Mouse (Mus musculus): Measurements from ENCODE around the gene Rnf126. TPM values are rescaled to one million over a fixed set of nuclear protein-coding genes. Genes with fewer than 3 reads are reported as not detected.

Gene Rnf126
- polyA plus RNA-seq, 1 experiment from 2014 or later, result 58.5 TPM

DNA sequence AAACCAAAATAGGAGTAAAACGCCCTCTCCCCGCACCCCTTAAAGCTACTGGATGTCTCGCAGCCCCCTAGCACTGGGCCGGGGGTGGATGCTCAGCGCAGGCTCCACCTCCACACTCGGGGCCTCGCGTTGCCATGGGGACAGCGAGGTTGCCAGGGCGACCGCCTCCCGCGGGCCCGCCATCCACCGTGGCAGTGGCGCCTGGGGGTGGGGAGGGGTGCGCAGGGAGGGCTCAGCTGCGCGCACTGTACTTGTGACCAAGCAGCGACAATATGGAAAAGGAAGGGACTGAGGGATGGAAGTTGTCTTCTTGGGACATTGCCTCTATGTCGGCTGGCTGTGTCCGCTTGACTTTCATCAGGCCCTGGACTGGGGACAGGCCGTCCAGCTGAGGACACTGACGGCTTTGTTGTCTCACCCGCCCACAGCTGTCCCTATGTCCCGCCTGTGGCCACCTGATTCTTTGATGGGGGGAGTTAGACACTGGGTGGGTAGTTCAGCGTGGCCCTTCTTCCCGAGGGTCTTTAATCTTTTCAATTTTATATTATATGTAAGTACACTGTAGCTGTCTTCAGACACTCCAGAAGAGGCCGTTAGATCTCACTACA lies 37.1 kb upstream of the Rnf126 start:
- CTCF ChIA-PET, result interaction anchor here (1.2 to 3.5 kb wide), 5 partner anchors 8 to 35 kb away, joined by 3 to 17 read pairs (median 9); partner anchors contain the start of gene Palm
- POLR2A ChIA-PET, result interaction anchor here (1.4 to 1.5 kb wide), 2 partner anchors 8 to 9 kb away, joined by 5 to 7 read pairs; no protein-coding TSS in a partner anchor
- DNase-seq (ENCODE audit: low read depth, low spot score) (no peak), ATAC-seq (no peak)
- in situ Hi-C loops (cut with MboI; ENCODE audit: low pct_unique_long_range_greater_than_20kb), result no loop called here
- no peaks in the 10 kb centered on the region for H3K27me3 ChIP-seq
- no peak for TF ChIP-seq CTCF (IDR thresholded peaks at IDR 0.05)

DNA sequence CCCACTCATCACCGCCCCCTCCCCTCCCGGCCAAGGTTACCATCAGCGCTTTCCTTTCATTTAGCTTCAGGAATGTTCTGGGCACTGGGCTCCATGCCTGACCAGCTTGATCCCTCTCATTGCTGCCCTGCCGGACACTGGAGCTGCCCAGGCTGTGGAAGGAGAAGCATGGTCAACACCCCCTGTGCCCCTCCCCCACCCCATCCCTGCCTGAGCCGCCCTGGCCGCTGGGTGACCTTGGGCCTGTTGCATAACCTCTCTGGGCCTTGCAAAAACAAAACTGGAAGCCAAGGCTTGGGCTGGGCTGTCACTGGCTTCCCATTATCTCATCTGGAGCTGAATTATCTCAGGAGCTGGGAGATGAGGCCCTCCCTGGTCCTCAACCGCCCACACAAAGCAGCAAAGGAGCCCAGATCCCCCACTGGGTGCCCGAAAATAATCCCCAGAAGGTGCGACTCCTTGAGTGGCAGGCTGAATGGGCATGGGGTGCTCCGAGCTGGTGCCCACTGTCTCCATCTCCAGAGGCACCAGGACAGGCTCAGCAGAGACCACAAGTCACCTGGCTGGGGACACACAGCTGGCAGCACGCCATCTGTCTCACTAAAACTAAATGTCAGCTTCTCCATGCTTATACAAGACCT lies 35.7 kb upstream of the Rnf126 start:
- TF ChIP-seq CTCF (IDR thresholded peaks at IDR 0.05), result no peak
- no peaks in the 10 kb centered on the region for H3K27me3 ChIP-seq
- CTCF ChIA-PET, result interaction anchor here (1.2 to 3.5 kb wide), 7 partner anchors 10 to 157 kb away, joined by 3 to 17 read pairs (median 7); partner anchors contain the start of genes Palm and Wdr18
- ATAC-seq (peak; percentile 83), DNase-seq (ENCODE audit: low read depth, low spot score) (no peak)
- in situ Hi-C loops (cut with MboI; ENCODE audit: low pct_unique_long_range_greater_than_20kb), result no loop called here
- POLR2A ChIA-PET, result interaction anchor here (0.5 to 1.5 kb wide), 6 partner anchors 8 to 98 kb away, joined by 3 to 7 read pairs (median 4); partner anchors contain the start of gene Bsg

DNA sequence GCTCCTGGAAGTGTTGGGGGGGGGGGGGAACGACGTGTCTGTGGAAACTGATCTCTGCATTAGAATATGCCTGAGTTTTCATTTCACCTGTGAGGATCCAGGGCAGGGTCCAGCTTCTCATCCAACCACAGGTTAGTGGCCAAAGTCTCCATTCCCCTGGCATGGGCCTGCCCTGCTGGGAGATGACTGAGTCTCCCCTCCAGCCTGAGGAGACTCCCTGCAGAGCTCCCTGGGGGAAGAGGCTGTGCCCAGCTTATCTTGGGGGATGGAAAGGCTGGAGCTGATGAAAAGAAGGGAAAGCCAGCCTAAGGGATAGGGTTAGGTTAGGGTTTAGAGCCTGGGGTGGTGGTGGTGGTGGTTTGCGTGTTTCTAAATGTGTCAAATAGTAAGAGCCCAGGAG lies 35.1 kb upstream of the Rnf126 start:
- DNase-seq (ENCODE audit: low read depth, low spot score), result no peak
- TF ChIP-seq CTCF (IDR thresholded peaks at IDR 0.05), result no peak
- peak; percentile 45 for ATAC-seq
- ChIA-PET POLR2A (interaction anchor here (0.7 to 0.9 kb wide), 3 partner anchors 19 to 52 kb away, joined by 3 to 4 read pairs (median 3); partner anchors contain the start of gene Ptbp1), CTCF (interaction anchor here (1.2 to 3.5 kb wide), 8 partner anchors 9 to 158 kb away, joined by 3 to 17 read pairs (median 8); partner anchors contain the start of genes Palm and Wdr18)
- H3K27me3 ChIP-seq, result no peaks in the 10 kb centered on the region
- in situ Hi-C loops (cut with MboI; ENCODE audit: low pct_unique_long_range_greater_than_20kb), result no loop called here

DNA sequence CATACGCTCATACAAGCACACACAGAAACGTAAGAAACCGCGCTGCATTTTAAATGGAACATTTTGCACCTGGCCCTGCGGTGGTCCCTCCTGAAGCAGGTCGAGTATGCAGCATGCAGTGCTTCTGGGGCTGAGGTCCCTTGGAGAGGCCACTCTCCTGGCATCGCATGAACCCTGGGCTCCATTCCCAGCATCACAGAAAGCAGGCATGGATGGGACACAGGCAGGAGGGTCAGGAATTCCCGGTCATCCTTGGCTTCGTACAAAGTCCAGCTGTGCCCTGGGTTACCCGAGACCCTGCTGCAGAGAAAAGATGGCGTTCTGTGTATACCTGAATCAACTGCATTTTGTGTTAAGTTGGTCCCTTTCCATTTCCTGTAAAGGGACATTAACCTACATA lies 33.8 kb upstream of the Rnf126 start:
- ChIA-PET POLR2A (interaction anchor here (1.2 kb wide), 1 partner anchor 11 kb away, joined by 4 read pairs; no protein-coding TSS in a partner anchor), CTCF (interaction anchor here (1.3 to 3.5 kb wide), 3 partner anchors 8 to 20 kb away, joined by 7 to 17 read pairs (median 10); partner anchors contain the start of gene Palm)
- ATAC-seq (no peak), DNase-seq (ENCODE audit: low read depth, low spot score) (no peak)
- in situ Hi-C loops (cut with MboI; ENCODE audit: low pct_unique_long_range_greater_than_20kb), result no loop called here
- no peaks in the 10 kb centered on the region for H3K27me3 ChIP-seq
- TF ChIP-seq CTCF (IDR thresholded peaks at IDR 0.05), result no peak

DNA sequence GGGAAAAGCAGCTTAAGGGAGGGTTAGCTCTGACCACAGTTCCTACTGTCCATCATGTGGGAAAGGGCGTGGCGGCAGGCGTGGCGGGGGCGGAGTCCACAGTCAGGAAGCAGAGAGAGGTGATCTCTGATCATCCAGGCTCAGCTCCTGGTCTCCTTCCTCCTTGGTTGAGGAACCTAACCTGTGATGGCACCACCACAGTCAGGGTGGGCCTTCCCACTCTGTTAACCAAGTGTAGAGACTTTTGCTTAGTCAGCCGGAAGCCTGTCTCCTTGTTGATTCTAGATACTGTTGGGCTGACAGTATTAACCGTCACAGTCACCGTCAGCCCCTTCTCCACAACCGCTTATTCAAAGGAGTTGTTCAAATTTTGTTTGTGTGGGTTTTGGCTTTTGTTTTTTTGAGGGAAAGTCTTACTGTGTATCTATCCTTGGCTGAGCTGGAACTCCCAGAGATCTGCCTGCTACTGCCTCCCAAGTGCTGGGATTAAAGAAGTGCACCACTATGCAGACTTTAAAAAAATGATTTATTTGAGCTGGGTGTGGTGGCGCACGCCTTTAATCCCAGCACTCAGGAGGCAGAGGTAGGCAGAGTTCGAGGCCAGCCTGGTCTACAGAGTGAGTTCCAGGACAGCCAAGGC lies 31.7 kb upstream of the Rnf126 start:
- in situ Hi-C loops (cut with MboI; ENCODE audit: low pct_unique_long_range_greater_than_20kb), result no loop called here
- TF ChIP-seq CTCF (IDR thresholded peaks at IDR 0.05), result no peak
- ATAC-seq (no peak), DNase-seq (ENCODE audit: low read depth, low spot score) (no peak)
- ChIA-PET CTCF (interaction anchor here (1.0 kb wide), 1 partner anchor 10 kb away, joined by 3 read pairs; no protein-coding TSS in a partner anchor), POLR2A (no interaction called here)
- no peaks in the 10 kb centered on the region for H3K27me3 ChIP-seq

DNA sequence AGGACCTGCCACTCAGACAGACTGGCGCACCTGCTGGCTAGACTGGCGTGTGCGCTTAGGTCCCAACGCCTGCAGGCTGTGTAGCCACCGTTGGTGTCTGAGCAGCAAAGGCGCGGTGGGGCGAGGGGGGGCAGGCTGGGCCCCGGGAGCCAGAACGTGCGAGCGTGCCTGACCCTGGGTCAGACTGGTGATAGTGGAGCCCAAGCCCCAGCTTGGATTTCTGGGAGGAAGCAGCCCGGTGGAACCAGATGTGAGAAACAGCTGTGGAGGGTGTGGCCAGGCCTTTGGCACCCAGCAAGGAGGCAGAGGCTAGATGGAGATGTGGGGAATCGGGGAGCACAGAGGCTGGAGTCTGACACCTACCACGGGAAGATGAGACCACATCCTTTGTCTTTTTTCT lies 30.6 kb upstream of the Rnf126 start:
- CTCF ChIA-PET, result no interaction called here
- in situ Hi-C loops (cut with MboI; ENCODE audit: low pct_unique_long_range_greater_than_20kb), result no loop called here
- ATAC-seq, result no peak
- POLR2A ChIA-PET, result interaction anchor here (0.6 kb wide), 1 partner anchor 15 kb away, joined by 3 read pairs; no protein-coding TSS in a partner anchor
- DNase-seq (ENCODE audit: low read depth, low spot score), result no peak
- no peaks in the 10 kb centered on the region for H3K27me3 ChIP-seq
- TF ChIP-seq CTCF (IDR thresholded peaks at IDR 0.05), result no peak

GRCm38 (mm10) chr10:79795905-79796304 lies 29.2 kb upstream of the Rnf126 start:
- no peaks in the 10 kb centered on the region for H3K27me3 ChIP-seq
- TF ChIP-seq CTCF (IDR thresholded peaks at IDR 0.05), result no peak
- ChIA-PET CTCF (interaction anchor here (0.9 to 2.9 kb wide), 4 partner anchors 9 to 31 kb away, joined by 3 to 11 read pairs (median 4); no protein-coding TSS in a partner anchor), POLR2A (no interaction called here)
- DNase-seq (ENCODE audit: low read depth, low spot score) (no peak), ATAC-seq (no peak)
- in situ Hi-C loops (cut with MboI; ENCODE audit: low pct_unique_long_range_greater_than_20kb), result no loop called here

- in situ Hi-C loops (cut with MboI; ENCODE audit: low pct_unique_long_range_greater_than_20kb), result no loop called here
- H3K27me3 ChIP-seq, result no peaks in the 10 kb centered on the region
- no peak for ATAC-seq
- DNase-seq (ENCODE audit: low read depth, low spot score), result no peak
- ChIA-PET POLR2A (interaction anchor here (1.5 to 2.7 kb wide), 2 partner anchors 8 to 18 kb away, joined by 5 to 12 read pairs; no protein-coding TSS in a partner anchor), CTCF (interaction anchor here (1.0 to 3.2 kb wide), 6 partner anchors 8 to 96 kb away, joined by 3 to 24 read pairs (median 8); no protein-coding TSS in a partner anchor)
- no peak for TF ChIP-seq CTCF (IDR thresholded peaks at IDR 0.05)
These were observed 27.8 kb upstream of the Rnf126 start for GRCm38 (mm10) chr10:79794491-79794931.

- ATAC-seq (no peak), DNase-seq (ENCODE audit: low read depth, low spot score) (no peak)
- H3K27me3 ChIP-seq, result no peaks in the 10 kb centered on the region
- CTCF ChIA-PET, result interaction anchor here (0.7 to 3.2 kb wide), 7 partner anchors 8 to 96 kb away, joined by 3 to 24 read pairs (median 6); no protein-coding TSS in a partner anchor
- POLR2A ChIA-PET, result interaction anchor here (0.6 to 2.7 kb wide), 4 partner anchors 9 to 22 kb away, joined by 3 to 12 read pairs (median 4); no protein-coding TSS in a partner anchor
- no peak for TF ChIP-seq CTCF (IDR thresholded peaks at IDR 0.05)
- in situ Hi-C loops (cut with MboI; ENCODE audit: low pct_unique_long_range_greater_than_20kb), result no loop called here
These were observed 27.2 kb upstream of the Rnf126 start for GRCm38 (mm10) chr10:79793738-79794490.
